Mouse (Mus musculus): ENCODE measurements around the gene Rab40c. TPM values are rescaled to one million over a fixed set of nuclear protein-coding genes. Genes with fewer than 3 reads are reported as not detected.

The Rab40c gene
- polyA plus RNA-seq, 1 experiment from 2014 or later, result 17.2 TPM

Other genes with a start within 250 kb of the Rab40c start
- 1.7 and 3.7 TPM in 2 replicates for gene Gng13, start 202.6 kb downstream of the Rab40c start, polyA plus RNA-seq (2014; fragmentation: Nextera tagmentation; extraction: Ambion mirVana)
- gene Chtf18, start 192.3 kb downstream of the Rab40c start, polyA plus RNA-seq (2014; fragmentation: Nextera tagmentation; extraction: Ambion mirVana), result 17.3 and 18.6 TPM in 2 replicates
- gene Rpusd1, start 192.1 kb downstream of the Rab40c start, polyA plus RNA-seq (2014; fragmentation: Nextera tagmentation; extraction: Ambion mirVana), result 22.1 and 25.0 TPM in 2 replicates
- not detected in 2 replicates for gene Mslnl, start 183.7 kb downstream of the Rab40c start, polyA plus RNA-seq (2014; fragmentation: Nextera tagmentation; extraction: Ambion mirVana)
- gene Msln, start 165.3 kb downstream of the Rab40c start, polyA plus RNA-seq (2014; fragmentation: Nextera tagmentation; extraction: Ambion mirVana), result 29.5 and 36.0 TPM in 2 replicates
- gene Narfl, start 146.0 kb downstream of the Rab40c start, polyA plus RNA-seq (2014; fragmentation: Nextera tagmentation; extraction: Ambion mirVana), result 26.0 and 29.0 TPM in 2 replicates
- 76.8 and 76.9 TPM in 2 replicates for gene Haghl, start 134.1 kb downstream of the Rab40c start, polyA plus RNA-seq (2014; fragmentation: Nextera tagmentation; extraction: Ambion mirVana)
- gene Ccdc78, start 133.1 kb downstream of the Rab40c start, polyA plus RNA-seq (2014; fragmentation: Nextera tagmentation; extraction: Ambion mirVana), result 0.30 TPM in 1 of 2 replicates, not detected in the other
- 109 and 110 TPM in 2 replicates for gene Fam173a, start 126.8 kb downstream of the Rab40c start, polyA plus RNA-seq (2014; fragmentation: Nextera tagmentation; extraction: Ambion mirVana)
- gene AC134908.4, start 124.1 kb downstream of the Rab40c start, polyA plus RNA-seq (2014; fragmentation: Nextera tagmentation; extraction: Ambion mirVana), result not detected in 2 replicates
- gene Metrn, start 122.6 kb downstream of the Rab40c start, polyA plus RNA-seq (2014; fragmentation: Nextera tagmentation; extraction: Ambion mirVana), result 6.9 and 8.7 TPM in 2 replicates
- 4.5 and 4.6 TPM in 2 replicates for gene Fbxl16, start 110.6 kb downstream of the Rab40c start, polyA plus RNA-seq (2014; fragmentation: Nextera tagmentation; extraction: Ambion mirVana)
- gene Wdr24, start 96.1 kb downstream of the Rab40c start, polyA plus RNA-seq (2014; fragmentation: Nextera tagmentation; extraction: Ambion mirVana), result 25.3 and 28.3 TPM in 2 replicates
- 41.9 and 44.4 TPM in 2 replicates for gene Jmjd8, start 90.9 kb downstream of the Rab40c start, polyA plus RNA-seq (2014; fragmentation: Nextera tagmentation; extraction: Ambion mirVana)
- gene Stub1, start 86.3 kb downstream of the Rab40c start, polyA plus RNA-seq (2014; fragmentation: Nextera tagmentation; extraction: Ambion mirVana), result 321 and 347 TPM in 2 replicates
- 2.7 and 3.2 TPM in 2 replicates for gene Rhbdl1, start 82.4 kb downstream of the Rab40c start, polyA plus RNA-seq (2014; fragmentation: Nextera tagmentation; extraction: Ambion mirVana)
- 1.4 and 2.1 TPM in 2 replicates for gene Gm20683, start 78.0 kb downstream of the Rab40c start, polyA plus RNA-seq (2014; fragmentation: Nextera tagmentation; extraction: Ambion mirVana)
- 11.2 and 13.6 TPM in 2 replicates for gene Rhot2, start 74.9 kb downstream of the Rab40c start, polyA plus RNA-seq (2014; fragmentation: Nextera tagmentation; extraction: Ambion mirVana)
- gene Wdr90, start 58.2 kb downstream of the Rab40c start, polyA plus RNA-seq (2014; fragmentation: Nextera tagmentation; extraction: Ambion mirVana), result 20.1 and 22.5 TPM in 2 replicates
- gene Mcrip2, start 51.0 kb downstream of the Rab40c start, polyA plus RNA-seq (2014; fragmentation: Nextera tagmentation; extraction: Ambion mirVana), result 23.2 and 23.3 TPM in 2 replicates
- 66.9 and 67.5 TPM in 2 replicates for gene Mettl26, start 44.7 kb downstream of the Rab40c start, polyA plus RNA-seq (2014; fragmentation: Nextera tagmentation; extraction: Ambion mirVana)
- 0.52 and 0.65 TPM in 2 replicates for gene Wfikkn1, start 38.9 kb downstream of the Rab40c start, polyA plus RNA-seq (2014; fragmentation: Nextera tagmentation; extraction: Ambion mirVana)
- gene Pigq, start 25.2 kb upstream of the Rab40c start, polyA plus RNA-seq (2014; fragmentation: Nextera tagmentation; extraction: Ambion mirVana), result 59.4 and 59.7 TPM in 2 replicates
- 0.72 TPM in 1 of 2 replicates, not detected in the other for gene Nhlrc4, start 25.2 kb upstream of the Rab40c start, polyA plus RNA-seq (2014; fragmentation: Nextera tagmentation; extraction: Ambion mirVana)
- gene A930017K11Rik, start 32.8 kb upstream of the Rab40c start, polyA plus RNA-seq (2014; fragmentation: Nextera tagmentation; extraction: Ambion mirVana), result 0.32 and 0.41 TPM in 2 replicates
- 23.9 and 27.1 TPM in 2 replicates for gene Capn15, start 66.1 kb upstream of the Rab40c start, polyA plus RNA-seq (2014; fragmentation: Nextera tagmentation; extraction: Ambion mirVana)
- gene Rab11fip3, start 149.8 kb upstream of the Rab40c start, polyA plus RNA-seq (2014; fragmentation: Nextera tagmentation; extraction: Ambion mirVana), result 11.4 and 12.8 TPM in 2 replicates
- gene Decr2, start 170.6 kb upstream of the Rab40c start, polyA plus RNA-seq (2014; fragmentation: Nextera tagmentation; extraction: Ambion mirVana), result 34.9 and 40.4 TPM in 2 replicates
- gene Nme4, start 175.9 kb upstream of the Rab40c start, polyA plus RNA-seq (2014; fragmentation: Nextera tagmentation; extraction: Ambion mirVana), result 90.7 and 96.5 TPM in 2 replicates
- 2.9 and 3.9 TPM in 2 replicates for gene Tmem8, start 193.6 kb upstream of the Rab40c start, polyA plus RNA-seq (2014; fragmentation: Nextera tagmentation; extraction: Ambion mirVana)
- 214 and 221 TPM in 2 replicates for gene Mrpl28, start 203.8 kb upstream of the Rab40c start, polyA plus RNA-seq (2014; fragmentation: Nextera tagmentation; extraction: Ambion mirVana)
- gene Axin1, start 219.0 kb upstream of the Rab40c start, polyA plus RNA-seq (2014; fragmentation: Nextera tagmentation; extraction: Ambion mirVana), result 10.5 and 12.9 TPM in 2 replicates

Measured in stomach, embryonic 14.5 days (tissue).